Mouse (Mus musculus) granulocyte monocyte progenitor cell, adult 5-6 weeks (primary cell): ENCODE data around the gene Cdh18. TPM values are rescaled to one million over a fixed set of nuclear protein-coding genes. Genes with fewer than 3 reads are reported as not detected.
"Not testable (repeated sequence)": the region's sequence is repeated elsewhere in the genome, so short reads cannot be mapped to it uniquely, and the experiment has no call there.

Experiments used
- ATAC-seq: replicated peaks from 2 replicates; pipeline ENCODE4 v1.8.0; 2016; ENCODE audit warnings: mild to moderate bottlenecking, moderate TSS enrichment, inconsistent platforms; ENCODE audit not compliant: poor library complexity, severe bottlenecking
- total RNA-seq, 2 experiments: library from RNA; stranded (forward) in 1 of 2; stranded (reverse) in 1 of 2; fragments of 200-712, 200-1000 nt in 1 of 2; fragments of >200 nt in 1 of 2; fragmentation: Nextera tagmentation in 1 of 2; gene quantifications; 2 replicates each; pipeline ENCODE4 v1.2.3; 2014 to 2017

Cdh18 gene
- total RNA-seq (2014; fragmentation: Nextera tagmentation) (not detected in 2 replicates), total RNA-seq (2017) (not detected in 2 replicates)

DNA sequence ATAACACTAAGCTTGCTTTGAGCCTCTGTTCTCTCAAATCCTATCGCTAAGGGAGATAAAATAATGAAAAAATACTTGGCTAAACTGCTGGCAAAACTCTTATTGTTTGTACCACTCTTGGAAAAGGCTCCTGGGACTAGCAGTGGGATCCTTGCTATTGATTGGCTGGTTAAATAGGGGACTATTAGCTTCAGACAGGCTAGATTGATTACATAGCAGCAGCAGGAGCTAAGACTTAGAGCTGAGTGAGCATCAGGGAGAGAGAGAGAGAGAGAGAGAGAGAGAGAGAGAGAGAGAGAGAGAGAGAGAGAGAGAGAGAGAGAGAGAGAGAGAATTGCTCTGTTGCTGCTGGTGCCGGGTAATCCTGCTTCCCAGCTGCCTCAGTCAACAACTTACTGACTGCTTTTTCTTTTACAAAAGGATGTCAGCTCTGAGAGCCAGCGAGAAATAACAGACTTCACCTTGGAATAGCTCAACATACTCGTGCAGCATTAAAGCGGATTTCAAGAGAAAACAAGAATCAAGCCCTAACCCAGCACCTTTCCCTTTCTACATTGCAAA, at the start of gene Cdh18:
TSS of gene Cdh18 (plus strand) at position 312 of the 561 bp plus-strand sequence.
- no peak for ATAC-seq

DNA sequence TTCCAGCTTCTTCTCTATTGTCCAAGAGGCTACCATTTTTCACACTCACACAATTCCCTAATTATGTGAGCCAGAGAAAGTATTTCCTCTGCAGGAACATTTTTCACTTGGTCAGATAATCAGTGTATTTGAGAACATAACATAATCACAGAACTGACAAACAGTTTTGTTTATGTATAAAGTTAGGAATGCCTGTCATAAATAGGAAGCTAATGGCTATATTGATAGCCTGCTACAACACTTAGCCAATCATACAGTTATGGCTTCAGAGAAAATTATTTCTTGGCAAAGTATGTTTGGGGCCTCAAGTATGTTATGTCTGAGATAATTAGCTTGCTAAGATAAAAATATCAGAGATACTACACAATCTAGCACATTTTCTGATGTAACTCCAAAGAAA, 37.6 kb upstream of the Cdh18 start:
- ATAC-seq: no peak

DNA sequence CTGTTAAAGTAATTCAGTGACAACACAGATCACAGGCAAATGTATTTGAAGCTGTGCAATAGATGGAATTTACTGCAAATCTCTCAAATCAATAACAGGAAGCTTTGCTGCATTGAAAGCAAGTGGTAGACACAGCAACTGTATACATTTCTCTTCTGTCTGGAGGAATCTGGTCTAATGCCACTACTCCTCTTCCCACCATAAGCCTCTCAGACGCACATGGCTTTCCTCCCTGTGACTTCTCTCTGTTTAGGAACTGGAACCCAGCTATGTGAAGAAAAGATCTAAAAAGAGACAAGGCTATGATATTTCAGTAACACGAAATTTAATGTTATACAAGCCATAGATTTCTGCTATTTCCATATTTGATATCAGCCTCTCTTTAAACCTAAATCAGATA, 13.0 kb upstream of the Cdh18 start:
- ATAC-seq: no peak

DNA sequence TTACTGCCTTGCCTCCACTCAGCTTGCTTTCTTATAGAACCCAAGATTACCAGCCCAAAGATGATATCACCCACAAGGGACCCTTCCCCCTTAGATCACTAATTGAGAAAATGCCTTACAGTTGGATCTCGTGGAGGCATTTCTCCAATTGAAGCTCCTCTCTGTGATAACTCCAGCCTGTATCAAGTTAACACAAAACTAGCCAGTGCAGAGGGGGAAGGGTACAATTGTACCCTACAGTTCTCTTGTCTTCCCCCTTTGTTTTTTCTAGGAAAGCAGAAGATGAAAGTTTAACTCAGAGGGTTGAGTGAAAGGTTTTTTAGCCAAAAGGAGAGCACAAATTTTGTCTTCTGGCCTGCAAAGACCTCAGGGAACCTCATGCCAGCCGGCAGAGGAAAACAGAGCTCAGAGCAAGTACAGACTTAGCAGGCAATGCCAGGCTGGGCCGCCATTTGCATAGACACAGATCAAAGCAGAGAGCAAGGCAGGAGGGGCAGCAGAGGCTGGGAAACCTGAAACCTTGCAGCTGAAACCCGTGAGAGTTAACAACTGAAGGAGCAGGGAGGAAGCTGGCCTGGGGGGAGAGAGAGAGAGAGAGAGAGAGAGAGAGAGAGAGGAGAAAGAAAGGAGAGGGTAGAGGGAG, 29.3 kb downstream of the Cdh18 start:
- no peak for ATAC-seq

DNA sequence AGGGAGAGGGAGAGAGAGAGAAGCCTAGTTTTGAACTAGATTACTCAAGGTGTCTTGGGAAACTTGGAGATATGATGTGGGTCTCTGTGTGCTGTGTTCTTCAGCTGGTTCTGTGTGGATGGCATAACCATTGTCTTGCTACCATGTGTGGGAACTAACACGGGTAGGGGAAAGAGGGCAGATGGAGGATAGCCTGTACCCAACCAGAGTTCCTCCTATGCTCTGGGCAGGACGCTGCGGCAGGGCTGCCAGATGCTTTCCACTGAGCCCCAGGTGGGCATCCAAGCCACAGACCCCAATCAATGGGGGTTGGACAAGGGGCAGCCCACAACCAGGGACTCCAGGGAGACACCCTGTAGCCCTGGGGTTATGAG, 29.8 kb downstream of the Cdh18 start:
- ATAC-seq: no peak

DNA sequence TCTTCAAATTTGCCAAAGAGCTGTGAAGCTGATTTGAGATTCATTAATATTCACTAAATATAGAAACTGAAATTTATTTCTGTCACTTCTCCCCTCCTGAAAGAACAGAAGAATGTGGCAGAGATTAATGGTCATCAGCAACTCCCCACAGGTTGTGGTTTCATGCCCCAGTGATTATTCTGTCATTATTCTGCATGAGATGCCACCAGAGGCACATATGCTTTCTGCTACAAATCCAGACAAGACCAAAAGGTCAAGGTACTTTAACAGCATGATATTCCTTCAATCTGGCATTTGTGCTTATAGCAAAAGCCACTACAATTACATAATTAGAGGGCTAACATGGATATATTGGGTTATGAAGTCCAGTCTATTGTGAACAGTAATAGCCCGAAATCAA, 35.8 kb downstream of the Cdh18 start:
- no peak for ATAC-seq

DNA sequence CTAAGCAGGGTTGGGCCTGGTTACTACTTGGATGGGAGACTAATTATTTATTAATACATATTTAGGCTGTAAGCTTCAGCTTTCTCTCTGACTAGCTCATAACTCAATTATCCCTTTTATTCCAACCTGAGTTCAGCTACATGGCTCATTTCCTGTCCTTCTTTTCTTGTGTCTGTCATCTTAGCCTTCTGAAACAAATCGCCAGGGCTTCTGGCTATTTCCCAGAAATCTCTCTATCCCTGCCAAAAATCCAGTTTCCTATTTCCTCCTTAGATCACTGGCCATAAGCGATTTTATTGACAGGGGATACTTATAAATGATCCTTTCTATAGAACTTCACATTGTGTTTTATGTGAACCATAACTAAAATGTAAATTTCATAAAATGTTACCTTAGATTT, 167.6 kb downstream of the Cdh18 start:
- ATAC-seq: no peak

DNA sequence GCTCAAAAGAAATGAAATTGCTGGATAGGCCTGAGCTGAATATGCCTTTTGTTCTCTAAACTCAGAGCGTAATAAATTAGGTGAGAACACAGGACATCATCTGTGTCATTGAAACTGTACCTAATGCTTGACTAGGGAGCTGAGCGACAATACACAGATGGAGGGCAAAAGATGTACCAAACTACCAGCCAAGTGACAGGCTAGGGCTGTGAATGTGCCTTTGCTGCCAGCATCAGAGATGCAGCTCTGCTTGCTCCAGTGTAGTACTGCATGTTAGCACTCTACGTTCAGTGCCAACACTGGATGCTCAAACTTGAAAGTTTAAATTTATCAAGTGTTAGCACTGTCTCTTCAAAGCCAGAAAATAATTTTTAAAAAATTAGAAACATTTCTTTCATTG, 168.9 kb downstream of the Cdh18 start:
- ATAC-seq: no peak

DNA sequence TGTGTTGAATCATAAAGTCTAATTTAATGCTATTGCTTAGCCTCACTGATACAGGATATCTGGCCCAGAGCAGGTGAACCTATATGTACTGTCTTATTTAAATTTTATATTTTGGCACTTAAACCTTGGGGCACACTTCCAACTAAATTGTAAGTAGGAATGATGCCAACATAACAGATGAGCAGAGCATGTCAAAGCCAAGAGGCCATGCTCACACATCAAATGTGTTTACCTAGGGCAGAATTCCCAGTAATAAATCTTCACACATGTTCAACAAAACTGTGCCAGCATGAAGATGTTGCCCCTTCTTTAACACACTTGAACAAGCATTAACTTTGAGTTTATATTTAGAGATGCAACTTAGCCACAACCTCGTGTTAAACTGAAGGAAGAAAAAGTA, 177.8 kb downstream of the Cdh18 start:
- ATAC-seq: no peak

DNA sequence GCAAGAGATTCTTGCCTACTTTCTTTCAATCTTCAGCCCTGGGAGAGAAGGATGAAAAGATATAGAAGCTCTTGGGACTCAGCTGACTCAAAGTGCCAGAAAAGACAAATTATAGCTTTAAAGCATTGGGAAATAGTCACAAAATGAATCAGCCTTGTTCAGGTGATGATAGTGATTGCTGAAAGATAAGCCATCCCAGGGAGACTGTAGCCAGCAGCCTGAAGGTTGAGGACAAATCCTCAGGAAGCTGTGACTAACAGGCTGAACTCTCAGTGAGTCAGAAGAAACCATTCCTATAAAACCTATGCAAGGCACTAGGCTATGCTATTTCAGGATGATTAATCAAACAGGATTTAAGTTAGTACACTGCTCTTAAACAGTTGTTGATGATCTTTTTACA, 184.2 kb downstream of the Cdh18 start:
- ATAC-seq: no peak

DNA sequence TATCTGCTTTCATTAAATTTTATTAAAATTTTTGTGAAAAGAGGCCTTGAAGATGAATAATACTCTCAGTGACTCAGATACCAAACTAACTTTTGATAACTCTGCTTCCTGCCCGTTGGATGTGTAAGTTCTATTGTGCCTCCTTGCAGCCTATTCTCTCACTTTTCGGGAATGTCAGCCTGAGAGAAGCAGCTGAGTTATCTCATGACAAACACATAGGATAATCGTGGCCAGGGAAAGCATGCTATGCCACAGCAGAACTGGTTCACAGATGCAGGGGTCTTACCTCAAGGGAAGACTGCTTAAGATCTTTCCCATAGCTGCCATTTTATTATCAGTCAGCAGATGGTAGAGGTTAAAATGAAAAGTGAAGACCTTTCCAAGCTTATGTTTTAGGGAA, 187.3 kb downstream of the Cdh18 start:
- no peak for ATAC-seq

DNA sequence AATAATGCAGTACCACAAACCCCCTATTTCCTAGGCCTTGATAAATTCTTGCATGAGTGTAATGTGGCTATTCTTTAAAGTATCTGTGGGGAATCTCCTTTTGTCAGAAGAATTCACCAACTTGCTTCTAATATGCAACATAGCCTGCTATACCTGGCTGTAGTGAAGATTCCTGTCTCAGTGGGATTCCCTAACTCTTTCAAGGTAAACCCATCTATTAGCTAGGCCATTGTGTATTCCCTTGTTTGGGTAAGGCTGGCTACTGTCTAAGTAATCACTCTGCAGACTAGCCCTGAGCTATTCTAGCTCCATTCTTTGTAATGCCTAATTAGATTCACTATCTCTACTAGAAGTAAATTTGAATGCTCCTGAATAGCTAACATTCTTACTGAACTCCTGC, 212.4 kb downstream of the Cdh18 start:
- not testable (repeated sequence) for ATAC-seq

DNA sequence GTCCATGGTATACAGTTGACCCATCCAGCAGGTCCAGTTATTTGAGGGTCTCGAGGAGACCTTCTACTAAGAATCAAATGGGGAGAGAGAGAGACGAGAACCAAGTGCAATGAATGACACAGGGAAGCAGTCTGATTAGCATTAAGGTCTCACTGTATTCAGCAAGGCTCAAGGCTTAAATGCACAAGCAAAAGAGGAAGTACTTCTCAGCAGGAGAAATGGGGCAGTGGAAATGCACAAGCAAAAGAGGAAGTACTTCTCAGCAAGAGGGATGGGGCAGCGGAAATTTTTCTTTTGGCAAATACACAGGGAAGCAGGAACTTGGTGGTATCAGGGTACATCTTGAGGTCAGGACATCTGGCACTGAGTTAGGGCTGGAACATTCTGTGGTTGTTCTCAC, 217.8 kb downstream of the Cdh18 start:
- not testable (repeated sequence) for ATAC-seq

DNA sequence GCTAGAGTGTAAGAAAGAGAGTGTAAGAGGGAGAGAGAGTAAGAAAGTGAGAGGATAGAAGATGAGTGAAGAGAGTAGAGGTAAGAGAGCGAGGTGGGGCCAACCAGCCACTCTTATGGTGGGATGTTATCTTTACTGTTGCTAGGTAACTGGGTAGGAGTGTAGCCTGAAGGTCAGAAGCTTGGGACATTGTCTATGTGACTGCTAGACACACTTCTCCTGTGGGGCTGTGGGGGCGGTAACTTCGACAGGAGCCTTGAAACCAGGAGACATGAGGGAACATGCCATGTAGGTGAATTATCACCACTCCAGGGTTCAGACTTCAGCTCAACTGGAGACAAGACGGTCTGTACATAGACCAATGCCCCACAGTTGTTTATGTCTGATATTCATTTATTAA, 227.5 kb downstream of the Cdh18 start:
- no peak for ATAC-seq

DNA sequence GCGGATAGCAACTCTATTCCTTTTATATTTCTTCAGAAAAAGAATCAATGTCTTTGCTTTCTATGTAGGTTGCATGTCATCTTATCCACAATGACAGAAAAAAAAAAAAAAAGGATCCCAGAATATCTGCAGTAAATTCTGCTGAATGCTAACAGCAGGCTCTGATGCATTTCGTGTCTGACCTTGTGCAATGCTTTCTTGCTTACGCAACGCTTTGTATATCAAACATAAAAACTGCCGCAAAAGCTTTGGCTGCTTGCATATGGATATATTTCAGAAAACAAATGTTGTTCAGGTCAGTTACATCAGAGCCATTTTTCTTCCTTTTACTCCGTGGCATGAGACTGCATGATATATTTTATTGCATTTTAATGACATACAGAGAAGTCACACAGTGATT, 240.9 kb downstream of the Cdh18 start:
- no peak for ATAC-seq

DNA sequence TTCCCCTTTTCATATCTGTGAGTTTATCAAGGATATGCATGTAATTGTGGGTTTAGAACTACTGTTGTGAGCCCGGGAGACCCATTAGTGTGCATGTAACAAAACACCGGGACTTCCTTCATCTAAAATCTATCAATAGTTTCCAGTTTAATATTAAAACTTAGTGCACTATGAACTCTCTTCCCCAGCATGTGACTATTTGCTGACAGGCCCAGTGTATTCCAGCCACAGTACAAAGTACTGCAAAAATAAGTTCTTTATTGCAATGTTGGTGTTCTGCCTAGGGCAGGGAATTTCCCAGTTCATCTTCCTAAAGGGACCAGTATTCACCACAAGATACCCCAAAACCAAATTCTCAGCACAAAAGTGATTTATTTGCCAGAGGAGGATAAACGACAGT, 243.0 kb downstream of the Cdh18 start:
- no peak for ATAC-seq

DNA sequence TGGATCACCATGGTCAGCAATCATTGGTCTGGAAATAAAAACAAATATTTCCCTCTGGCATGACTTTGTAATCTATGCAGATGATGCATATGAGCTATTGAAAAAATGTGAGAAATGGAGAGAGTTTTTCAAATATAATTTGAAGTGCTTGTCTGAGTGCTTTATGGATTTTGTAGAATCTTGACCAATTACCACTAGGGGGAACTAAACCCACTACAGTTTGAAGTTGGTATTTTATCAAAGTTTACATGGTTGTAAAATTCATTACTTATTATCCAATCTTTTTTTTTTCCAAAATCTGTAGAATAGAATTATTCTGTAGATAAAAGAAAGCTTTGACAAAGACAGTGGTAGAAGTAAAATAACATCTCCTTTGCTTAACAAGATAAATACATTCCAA, 284.3 kb downstream of the Cdh18 start:
- ATAC-seq: no peak

DNA sequence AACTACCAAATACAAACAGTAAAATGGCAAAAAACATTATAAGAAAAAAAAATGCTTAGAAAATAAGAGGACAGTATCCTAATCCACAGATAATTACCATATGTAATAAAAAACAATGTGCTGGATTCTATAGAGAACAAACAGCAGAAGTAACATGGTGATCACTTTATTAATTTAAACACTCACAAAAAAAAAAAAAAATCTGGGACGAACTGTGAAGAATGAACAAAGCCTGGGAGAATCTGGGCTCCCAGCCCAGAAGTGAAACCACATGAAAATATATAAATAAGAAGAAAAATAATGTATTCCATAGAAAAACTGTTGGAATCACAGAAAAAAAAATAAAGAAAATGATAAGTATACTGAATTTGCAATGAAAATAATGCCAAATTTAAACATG, 288.4 kb downstream of the Cdh18 start:
- ATAC-seq: no peak

DNA sequence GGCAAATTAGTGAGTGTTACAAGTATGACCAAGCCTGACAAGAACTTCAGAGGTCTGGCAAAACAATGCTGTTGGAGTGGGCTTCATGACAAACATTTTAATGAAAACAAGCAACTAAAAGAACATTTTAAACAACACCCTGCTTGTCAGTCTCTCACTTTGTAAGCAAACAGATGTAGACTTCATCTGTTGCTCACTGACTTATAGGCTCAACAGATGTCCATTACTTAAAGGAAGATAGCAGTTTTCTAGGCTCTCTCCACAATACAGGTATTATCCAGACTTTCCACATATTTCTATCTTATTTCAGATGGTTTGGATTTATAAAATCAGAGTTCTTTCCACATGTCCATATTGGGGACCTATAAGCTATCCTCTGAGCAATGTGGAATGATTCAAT, 308.9 kb downstream of the Cdh18 start:
- no peak for ATAC-seq

DNA sequence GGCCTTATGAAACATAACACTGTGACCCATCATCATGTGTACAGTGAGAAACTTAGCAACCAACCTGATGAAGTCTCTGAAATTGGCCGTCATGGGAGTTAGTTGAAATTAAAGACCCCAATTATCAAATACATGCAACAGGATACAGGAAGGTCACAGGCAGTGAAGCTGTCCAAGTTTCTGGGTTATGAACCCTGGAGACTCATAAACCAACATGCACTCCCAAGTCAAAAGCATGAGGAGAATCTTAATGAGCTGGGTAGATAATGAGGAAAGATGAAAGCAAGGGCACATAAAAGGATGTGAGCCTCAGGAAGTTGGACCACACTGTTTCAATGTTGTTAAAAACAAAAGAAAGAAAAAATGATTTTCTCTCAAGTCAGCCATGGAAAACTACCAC, 321.9 kb downstream of the Cdh18 start:
- no peak for ATAC-seq

DNA sequence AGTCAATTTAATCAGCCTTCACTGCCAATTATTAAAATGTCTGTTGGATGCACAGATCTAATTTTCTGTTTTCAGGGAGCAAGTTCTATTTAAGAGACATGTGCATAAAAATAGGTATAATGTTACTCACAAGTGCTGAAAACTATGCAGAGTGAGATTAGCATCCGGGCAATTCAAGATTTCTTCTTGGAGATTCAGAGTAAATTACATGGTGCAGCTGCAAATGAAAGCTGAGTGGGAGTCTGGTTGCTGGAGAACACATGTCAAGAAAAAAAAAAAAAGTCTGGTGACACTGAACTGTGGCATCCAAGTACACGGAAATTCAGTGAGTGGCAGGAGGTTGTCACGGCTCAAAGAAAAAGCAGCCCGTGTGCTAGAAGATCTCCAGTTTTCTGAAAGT, 348.9 kb downstream of the Cdh18 start:
- no peak for ATAC-seq

DNA sequence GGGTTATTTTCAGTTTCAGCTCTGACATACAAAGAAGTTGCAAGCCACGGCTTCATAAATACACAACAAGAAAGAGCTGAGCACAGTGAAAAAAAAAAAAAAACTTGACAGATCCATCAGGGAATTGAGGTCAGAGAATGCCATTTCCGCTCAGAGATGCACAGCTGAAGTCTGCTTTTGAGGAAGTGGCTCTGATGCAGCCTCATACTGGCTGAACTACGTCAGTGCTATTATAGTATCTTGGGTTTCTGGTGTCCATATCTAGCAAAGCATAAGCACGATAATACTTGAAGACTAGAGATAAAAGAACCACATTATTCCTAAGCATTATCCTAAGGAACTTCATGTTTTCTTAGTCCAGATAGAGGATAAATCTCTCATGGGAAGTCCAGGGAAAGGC, 349.4 kb downstream of the Cdh18 start:
- no peak for ATAC-seq

DNA sequence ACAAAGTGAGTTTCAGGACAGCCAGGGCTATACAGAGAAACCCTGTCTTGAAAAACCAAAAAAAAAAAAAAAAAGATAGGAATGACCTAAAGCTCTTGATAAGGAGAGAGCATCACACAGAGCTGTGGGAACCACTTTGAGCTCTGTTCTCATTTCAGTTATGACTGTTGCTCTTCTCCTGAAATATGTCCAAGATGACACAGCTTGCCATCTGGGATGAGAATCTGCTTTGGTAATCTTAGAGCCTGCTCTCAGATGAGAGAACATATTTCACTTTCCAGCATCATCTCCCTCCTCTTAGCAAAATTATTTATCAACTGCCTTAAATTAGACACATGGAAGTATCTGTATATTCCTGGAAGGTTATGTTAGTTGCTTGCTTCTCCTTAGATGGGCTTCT, 365.6 kb downstream of the Cdh18 start:
- no peak for ATAC-seq
